Mouse (Mus musculus) liver, embryonic 14.5 days (tissue): ENCODE measurements at regions not wholly inside any gene's neighbourhood (a gene's known extent, or its start where the extent isn't known, plus 50 kb on each side); places are given as distances from the start of the nearest gene placed in this dataset.

Source experiments
- CTCF ChIP-seq: IDR thresholded peaks from 2 replicates; pipeline ENCODE4 v1.5.1; 2016; ENCODE audit warnings: antibody characterized with exemption, low read depth, control low read depth
- EP300 ChIP-seq: IDR thresholded peaks from 2 replicates; pipeline ENCODE4 v1.6.1; 2016; ENCODE audit warnings: antibody characterized with exemption, low read depth

DNA sequence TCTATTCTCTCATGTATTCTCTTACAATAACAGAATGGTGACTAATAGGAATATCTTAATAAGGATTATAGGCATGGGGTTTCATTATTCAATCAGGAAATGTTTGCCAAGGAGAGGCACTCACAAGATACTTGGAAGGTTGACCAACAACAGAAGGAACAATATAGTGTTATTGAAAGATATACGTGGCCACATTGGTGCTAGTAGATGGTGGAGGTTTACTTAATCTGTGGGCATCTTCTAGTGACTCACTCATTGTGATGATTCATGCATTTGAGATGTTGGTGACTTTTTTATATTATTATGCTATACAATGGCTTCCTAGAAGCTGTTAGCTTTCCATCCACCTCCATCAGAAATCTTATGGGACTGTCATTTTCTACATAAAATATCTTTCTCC is 246.1 kb downstream of the 4930474N05Rik start:
- TF ChIP-seq CTCF (no peak), EP300 (no peak)
